In the genomic region with DNA sequence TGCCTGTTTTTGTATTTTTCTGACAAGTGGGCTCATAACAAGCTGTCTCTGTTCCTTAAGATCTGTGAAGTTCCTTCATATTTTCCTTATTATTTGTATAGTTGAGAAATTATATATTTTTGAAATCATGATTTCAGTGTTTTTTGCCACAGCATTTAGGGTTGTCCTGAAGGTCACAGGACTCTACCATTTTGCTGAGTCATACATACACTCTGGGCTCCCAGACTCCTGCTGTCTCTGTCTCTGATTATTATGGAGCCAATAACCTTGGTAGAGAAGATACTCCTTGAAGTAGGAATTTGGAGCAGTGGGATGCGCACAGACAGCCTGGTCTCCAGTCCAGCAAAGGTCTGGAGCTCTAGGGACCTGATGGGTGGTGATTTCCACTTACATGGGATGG, we compare ENCODE assay signal across 27 mouse cellular contexts.
DNase-seq lines count a peak whose midpoint lies in the region; ATAC-seq and TF ChIP-seq lines count a peak whose summit lies in the region.
"Had no signal": no experiment of that assay in that cellular context is flagged by ENCODE, and none has a peak within 500 bp of the region (broad histone marks: within the 10 kb centered on the region; RNA-seq: fewer than 3 reads in every experiment).

No protein-coding gene starts in this region.

- WGBS in liver, embryonic 14.5 days (ENCODE audit: insufficient replicate concordance): 50% methylated on average over 1 of the region's 1 CpGs

- no peak for TF ChIP-seq CTCF in liver, embryonic 14.5 days (IDR thresholded peaks at IDR 0.05; ENCODE audit: low read depth)

- TF ChIP-seq EP300 in liver, embryonic 14.5 days (IDR thresholded peaks at IDR 0.05; ENCODE audit: low read depth): no peak

- no peak overlapping the region for H3K9ac ChIP-seq in liver, embryonic 14.5 days (replicated peaks)
- H3K9ac ChIP-seq: embryonic facial prominence, embryonic 12.5 days; forebrain, embryonic 12.5 days had no signal

- H3K4me3 ChIP-seq in liver, embryonic 14.5 days (ENCODE audit: insufficient read depth in 1 of 2, low read depth in 2 of 2, low read length in 2 of 2): no peak overlapping the region
- H3K4me3 ChIP-seq: embryonic facial prominence, embryonic 10.5 days; embryonic facial prominence, embryonic 12.5 days; erythroblast, embryonic 14.5 days; forebrain, embryonic 10.5 days; forebrain, embryonic 12.5 days had no signal

- H3K27ac ChIP-seq in liver, embryonic 14.5 days: no peak overlapping the region
- H3K27ac ChIP-seq: embryonic facial prominence, embryonic 10.5 days; embryonic facial prominence, embryonic 12.5 days; forebrain, embryonic 10.5 days; forebrain, embryonic 12.5 days had no signal

- 0 out of 2 replicates have a peak, but pooled peaks have one; percentile 8 for ATAC-seq in liver, embryonic 14.5 days (ENCODE audit: insufficient read depth)
- ATAC-seq in erythroblast, adult 5-6 weeks (replicated peaks; ENCODE audit: low FRiP score, poor library complexity, severe bottlenecking): peak; percentile 65
- ATAC-seq: activated CD4-positive, CD25-positive, alpha-beta regulatory T cell, adult 4 months; CD4-positive, CD25-positive, alpha-beta regulatory T cell, adult 4 months; forebrain, embryonic 14.5 days; forebrain, embryonic 16.5 days; Patski had no signal

- no peaks in the 10 kb centered on the region for H3K36me3 ChIP-seq in liver, embryonic 14.5 days (replicated peaks; ENCODE audit: control insufficient read depth, insufficient read depth, low read depth)
- H3K36me3 ChIP-seq: embryonic facial prominence, embryonic 10.5 days; embryonic facial prominence, embryonic 12.5 days; forebrain, embryonic 10.5 days; forebrain, embryonic 12.5 days; G1E had no signal

- no peaks in the 10 kb centered on the region for H3K9me3 ChIP-seq in liver, embryonic 14.5 days (ENCODE audit: control insufficient read depth, low read length)
- H3K9me3 ChIP-seq: embryonic facial prominence, embryonic 10.5 days; embryonic facial prominence, embryonic 12.5 days; forebrain, embryonic 10.5 days; forebrain, embryonic 12.5 days had no signal

- H3K4me1 ChIP-seq in liver, embryonic 14.5 days (replicated peaks; ENCODE audit: control insufficient read depth in 2 of 2, insufficient read depth in 2 of 2, low read length in 1 of 2): no peaks in the 10 kb centered on the region
- H3K4me1 ChIP-seq: embryonic facial prominence, embryonic 10.5 days; embryonic facial prominence, embryonic 12.5 days; forebrain, embryonic 10.5 days; forebrain, embryonic 12.5 days had no signal

- DNase-seq in liver, embryonic 14.5 days (ENCODE audit: low read depth in 3 of 3, low spot score in 3 of 3): no peak
- DNase-seq in liver: no peak
- peak; percentile 40 for DNase-seq in R1 (ENCODE audit: low read depth, low spot score)
- no peak for DNase-seq in lung, postnatal 36 days
- DNase-seq in thymus, postnatal 36 days: no peak
- DNase-seq: adrenal gland, adult 8-10 months; adrenal gland, postnatal 14 days; adrenal gland, postnatal 36 days; B cell, adult 2 months; cerebellum, adult 11-12 months; cerebellum, adult 2 months; cerebellum, adult 9-10 months; cerebellum, postnatal 10 days; cerebellum, postnatal 25 days had no signal

- H3K4me2 ChIP-seq in liver, embryonic 14.5 days (ENCODE audit: low read depth): no peak overlapping the region
- H3K4me2 ChIP-seq: embryonic facial prominence, embryonic 12.5 days; forebrain, embryonic 12.5 days had no signal

- H3K27me3 ChIP-seq in liver, embryonic 14.5 days (ENCODE audit: control insufficient read depth, insufficient read depth, low read length): no peaks in the 10 kb centered on the region
- H3K27me3 ChIP-seq: CH12.LX; embryonic facial prominence, embryonic 12.5 days; forebrain, embryonic 12.5 days had no signal
